Mouse (Mus musculus) spleen, embryonic (tissue): ENCODE data around the gene Optn.

Source experiments
- CTCF ChIA-PET: fragments of 350-600 bp; sonication (Branson Sonifier 250); formaldehyde crosslinking; loops from one replicate; lab custom pipeline; 2022; lab: Charles Lee

The Optn gene

DNA sequence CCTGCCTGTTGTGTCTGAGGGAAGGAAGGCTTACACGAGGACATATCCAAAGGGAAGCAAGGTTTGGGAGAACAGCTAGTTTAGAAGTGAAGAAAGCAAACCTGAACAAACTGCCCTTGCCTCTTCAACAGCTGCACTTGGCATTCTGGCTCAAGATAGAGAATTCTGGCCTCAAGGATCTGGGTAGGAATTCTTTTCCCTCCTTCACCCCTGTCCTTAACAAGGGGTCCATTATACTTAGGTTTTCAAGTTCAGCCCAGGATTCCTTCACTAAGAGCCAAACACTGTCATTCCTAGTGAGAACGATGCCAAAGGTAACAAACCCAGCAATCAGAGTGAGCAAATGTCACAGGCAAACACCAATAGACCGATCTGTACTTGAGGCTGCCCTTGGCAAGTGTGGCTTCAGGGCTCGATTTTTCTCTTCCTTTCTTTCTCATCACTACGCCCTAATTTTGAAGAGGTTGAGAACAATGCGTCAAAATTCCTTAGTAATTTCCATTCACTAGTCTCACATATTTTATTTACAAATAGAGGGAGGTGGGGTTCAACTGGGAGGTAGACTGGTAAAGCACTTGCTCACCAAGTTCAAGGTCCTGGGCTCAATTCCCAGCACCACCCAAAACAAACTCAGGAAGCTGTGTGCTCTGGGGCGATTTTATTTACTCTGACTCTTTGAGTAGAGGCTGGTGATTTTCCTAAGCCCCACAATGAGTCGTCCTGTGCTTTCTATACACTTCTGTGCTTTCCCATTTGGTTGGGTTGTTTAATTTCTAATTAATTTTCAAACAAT lies 76.3 kb downstream of the Optn start:
- CTCF ChIA-PET, result interaction anchor here (0.6 kb wide), 1 partner anchor 37 kb away, joined by 3 read pairs; no protein-coding TSS in a partner anchor

DNA sequence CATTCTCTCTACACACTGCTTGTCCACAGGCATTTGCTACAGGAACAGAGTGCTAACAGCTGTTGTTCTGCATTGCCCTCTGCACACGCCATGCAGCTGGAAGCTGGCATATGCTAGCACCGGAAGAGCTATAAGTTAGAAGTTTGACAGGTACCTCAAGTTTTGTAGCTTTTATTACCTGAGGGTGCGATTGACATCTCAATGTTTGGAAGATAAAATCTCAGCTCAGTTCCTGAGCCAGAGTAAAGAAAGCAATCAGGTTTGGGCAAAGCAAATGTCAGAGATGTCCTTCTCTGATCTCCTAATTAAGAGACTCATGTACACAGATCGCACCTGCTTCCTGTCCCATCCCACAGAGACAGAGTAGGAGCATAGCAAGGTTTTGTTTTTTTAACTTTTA lies 77.1 kb downstream of the Optn start:
- CTCF ChIA-PET, result interaction anchor here (0.6 kb wide), 1 partner anchor 36 kb away, joined by 3 read pairs; no protein-coding TSS in a partner anchor

DNA sequence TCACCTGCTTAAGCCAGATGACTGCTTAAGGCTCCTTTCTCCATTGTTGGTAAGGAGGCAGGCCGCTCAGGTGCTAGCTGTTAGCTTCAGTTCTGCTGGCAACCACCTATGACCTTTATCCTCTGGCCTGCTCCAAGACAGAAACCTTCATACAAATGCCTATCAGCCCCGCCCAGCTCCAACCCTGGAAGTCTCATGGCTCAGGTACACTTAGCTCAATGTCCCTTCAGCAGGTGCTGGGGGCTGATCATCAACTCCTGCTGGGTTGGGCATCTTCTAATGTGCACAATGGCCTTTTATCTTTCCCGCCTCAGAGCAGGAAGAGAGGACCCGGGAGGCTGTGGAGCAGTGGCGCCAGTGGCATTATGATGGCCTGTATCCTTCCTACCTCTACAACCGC lies 78.9 kb downstream of the Optn start:
- CTCF ChIA-PET, result no interaction called here

DNA sequence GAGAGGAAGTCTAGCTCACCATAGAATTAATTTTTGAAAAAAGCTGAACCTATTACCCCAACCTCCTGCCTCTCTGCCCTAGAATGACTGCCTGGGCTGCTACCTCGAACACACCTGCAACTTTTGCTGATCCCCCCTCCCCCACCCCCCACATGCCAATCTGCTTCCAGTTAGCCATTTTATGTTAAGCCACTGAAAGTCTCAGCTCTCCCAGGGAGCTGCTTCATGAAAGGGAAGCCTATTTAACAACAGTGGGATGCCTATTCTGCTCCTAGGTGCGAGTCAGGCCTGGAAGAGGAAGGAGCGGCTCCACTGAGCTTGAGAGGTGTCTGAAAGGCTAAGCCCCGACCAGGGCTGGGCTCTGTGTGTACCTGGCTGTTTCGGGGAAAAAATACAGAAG lies 79.9 kb downstream of the Optn start:
- CTCF ChIA-PET, result interaction anchor here (0.5 kb wide), 1 partner anchor 82 kb away, joined by 4 read pairs; no protein-coding TSS in a partner anchor

DNA sequence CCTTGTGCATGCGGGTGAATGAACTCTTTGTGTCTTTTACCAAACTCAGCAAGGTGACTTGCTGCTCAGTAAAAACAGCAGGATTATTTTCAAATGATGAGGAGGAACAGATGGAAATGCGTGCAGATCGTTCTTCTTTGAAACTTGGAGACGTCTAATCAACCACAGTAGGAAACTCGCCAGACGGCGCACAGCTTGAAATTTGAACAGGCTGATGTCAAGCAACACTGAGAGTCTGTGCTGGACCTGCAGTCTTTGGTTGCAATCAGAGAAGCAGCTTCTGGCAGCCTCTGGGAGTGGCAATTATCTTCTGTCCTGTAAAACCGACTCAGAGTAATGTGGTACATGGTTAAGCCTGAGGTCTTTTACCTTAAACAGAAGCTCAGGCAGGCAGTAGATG lies 85.8 kb downstream of the Optn start:
- CTCF ChIA-PET, result no interaction called here

DNA sequence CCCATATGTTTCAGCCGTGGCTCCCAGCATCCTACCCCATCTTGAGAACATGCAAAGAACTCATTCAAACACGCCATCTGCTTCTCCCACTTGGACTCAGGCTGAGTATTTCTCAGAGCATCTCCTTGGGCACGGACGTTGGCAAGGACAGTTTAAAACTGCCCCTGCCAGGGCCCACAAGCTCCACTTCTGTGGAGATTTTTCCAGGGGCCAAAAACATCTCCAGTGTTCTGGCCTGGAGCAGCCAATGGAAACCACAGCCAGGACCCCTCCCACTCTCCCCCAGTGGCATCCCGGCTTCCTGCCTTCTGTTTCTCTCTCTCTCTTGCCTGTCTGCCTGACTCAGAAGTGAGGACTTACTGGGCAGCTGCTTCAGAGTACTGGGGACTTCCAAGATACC lies 88.0 kb downstream of the Optn start, which contains the start of gene Ucma:
TSS of gene Ucma (plus strand) at position 316 of the 400 bp plus-strand sequence.
- CTCF ChIA-PET, result no interaction called here
